Mouse (Mus musculus) adrenal gland, postnatal 4 days (tissue): ENCODE results near the gene Krt8. TPM values are rescaled to one million over a fixed set of nuclear protein-coding genes. Genes with fewer than 3 reads are reported as not detected.

Experiments used
- DNase-seq, 2 experiments: peaks; one replicate each; pipeline ENCODE4 v3.0.0; 2021 to 2022; ENCODE audit warnings: low spot score in 2 of 2, mixed read lengths in 2 of 2
- total RNA-seq, 2 experiments: library from RNA; stranded (reverse); gene quantifications; 2 replicates each; pipeline ENCODE4 v1.2.3; 2021

Krt8 gene
- total RNA-seq, 2 experiments from 2014 or later: 18.8 TPM

DNA sequence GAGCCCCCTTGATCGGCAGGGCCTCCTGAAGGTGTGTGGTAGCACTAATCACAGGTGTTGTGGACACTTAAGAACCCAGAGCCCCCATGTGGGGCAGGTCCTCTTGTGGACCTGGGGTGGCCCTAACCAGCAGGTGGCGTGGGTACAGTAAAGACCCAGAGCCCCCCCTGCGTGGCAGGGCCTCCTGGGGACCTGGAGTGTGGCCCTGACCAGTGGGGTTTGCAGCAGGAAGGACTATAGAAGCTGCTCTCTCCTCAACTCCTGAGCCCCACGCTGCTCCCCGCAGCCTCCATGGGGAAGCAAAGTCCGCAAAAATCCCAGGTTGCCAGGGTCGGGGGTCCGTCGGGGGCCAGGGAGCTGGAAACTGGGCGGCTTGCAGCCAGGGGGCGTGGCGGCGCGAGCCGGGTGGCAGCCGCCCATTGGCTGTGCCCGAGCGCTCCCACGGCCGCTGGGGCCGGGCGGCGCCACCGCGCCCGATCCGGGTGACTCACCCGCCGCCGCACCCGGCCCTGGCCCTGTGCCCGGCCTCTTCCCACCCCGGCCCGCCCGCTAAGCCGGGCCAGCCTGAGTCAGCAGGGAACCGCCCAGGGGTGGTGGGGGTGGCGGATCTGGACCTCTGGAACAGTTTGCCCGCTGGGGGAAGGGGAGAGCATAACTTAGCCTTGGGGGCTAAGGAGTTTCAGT lies 27.1 kb downstream of the Krt8 start:
- peak; percentile 84 to 89 for DNase-seq

DNA sequence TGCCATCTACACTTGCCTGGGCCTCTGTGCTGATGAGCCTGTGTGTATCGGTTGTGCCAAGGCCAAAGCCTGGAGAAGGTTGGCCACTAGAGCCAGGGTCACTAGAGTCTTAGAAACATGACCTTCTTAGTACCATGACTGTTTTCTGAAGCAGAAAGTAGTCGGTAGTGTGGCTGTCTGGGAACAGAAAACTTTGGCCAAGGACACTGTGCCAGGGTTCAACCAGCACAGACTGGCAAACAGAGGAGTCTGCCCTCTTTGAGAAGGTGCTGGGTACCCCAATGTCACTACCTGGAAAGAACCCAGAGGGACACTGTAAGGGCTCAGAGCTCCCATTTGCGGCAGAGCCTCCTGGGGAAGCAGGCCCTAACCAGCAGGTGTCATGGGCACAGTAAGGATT lies 27.6 kb downstream of the Krt8 start:
- DNase-seq: no peak

DNA sequence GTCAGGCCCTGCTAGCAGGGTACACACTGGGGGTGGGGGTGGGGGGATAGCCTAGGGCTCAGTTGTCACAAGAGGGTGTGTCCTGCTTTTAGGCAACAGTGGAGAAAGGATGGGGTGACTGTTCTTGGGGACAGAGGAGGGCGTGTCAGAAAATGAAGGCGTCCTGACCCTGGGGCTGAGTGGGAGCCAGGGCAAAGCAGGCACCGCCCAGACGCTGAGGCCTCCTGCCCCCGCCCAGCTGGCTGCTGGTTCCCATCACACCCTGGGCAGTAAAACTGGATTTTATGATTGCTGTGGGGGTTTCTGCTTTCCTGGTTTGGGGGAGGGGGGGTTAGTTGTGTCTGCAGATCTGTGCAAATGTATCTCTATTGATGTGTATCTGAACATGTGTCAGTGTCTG lies 28.3 kb downstream of the Krt8 start:
- DNase-seq: no peak

DNA sequence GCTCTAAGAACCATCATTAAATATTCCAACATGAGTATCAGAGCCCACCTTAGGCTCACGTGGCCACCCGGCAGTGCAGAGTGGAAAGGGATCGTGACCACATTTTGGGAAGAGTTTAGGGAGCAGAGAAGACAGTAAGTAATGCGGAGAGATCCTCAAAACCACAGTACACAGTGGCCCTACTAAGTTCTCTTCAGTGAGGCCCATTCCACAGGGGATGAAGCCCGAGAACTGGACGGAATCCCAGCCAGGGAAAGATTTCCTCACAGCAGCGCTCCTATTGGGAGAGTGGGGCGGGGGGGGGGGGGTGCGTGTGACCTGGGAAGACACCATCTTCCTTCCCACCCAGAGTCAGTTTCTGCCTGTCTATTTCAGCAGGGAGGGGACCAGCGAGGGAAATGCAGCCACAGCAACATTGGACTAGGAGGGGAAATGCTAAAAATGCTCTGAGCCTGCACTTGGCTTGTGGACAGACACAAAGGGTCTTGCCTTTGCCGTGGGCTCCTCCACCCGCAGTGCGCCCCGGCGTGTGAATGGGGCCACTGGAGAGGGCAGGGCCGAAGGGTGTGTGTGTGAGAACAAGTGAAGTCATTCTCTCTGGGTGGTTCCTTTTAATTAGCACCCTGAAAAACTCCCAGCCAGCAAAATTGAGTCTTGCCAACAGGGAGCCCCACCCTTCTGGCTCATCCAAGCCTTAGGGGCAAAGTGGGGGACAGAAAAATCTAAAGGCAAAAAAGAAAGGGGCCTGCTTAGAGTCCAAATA lies 30.0 kb downstream of the Krt8 start:
- DNase-seq: no peak

DNA sequence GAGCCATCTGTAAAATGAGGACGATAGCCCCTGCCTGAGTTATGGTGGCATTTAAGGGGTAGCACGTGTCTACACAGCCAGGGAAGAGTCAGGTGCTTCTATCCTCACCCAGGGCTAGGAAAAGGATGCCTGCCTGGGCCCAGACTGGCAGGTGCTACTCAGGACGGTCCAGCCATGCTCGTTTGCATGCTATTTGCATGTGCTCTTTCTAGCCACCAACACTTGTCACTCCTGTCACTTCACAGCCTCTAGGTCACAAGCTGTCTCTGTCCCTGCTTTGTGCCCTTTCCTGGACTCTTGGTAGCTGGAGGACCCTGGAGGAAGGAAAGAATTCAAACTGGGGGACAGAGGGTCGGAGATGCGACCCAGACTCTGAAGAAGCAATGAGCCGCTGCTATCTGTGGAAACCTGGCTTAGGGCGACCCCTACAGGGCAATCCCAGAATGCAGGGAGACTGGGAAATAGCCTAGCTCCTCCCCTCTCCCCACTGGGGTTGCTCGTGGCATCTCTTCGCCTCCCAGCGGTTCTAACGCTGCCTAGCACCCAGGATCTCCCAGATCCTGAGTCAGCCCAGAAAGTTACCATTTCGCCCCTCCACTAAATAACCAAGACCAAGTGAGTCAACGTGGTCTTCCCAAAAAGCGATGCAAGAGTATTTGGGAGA lies 30.7 kb downstream of the Krt8 start:
- DNase-seq: peak; percentile 94

DNA sequence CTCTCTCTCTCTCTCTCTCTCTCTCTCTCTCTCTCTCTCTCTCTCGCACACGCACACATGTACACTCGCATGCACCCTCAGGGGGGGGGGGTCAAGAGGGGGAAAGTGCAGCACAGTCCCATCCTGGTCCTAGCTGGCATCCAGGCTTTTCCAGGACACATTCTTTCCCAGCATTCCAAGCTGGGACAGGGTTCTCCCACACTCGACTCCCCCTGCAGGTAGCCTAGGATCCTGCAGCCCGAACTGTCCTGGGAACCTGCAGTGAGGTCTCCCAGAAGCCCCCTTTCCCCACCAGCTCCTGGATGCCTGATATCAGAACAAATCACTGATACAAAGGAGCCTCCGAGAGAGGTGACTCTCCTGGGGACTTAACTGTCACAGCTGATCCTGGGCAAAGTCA lies 33.7 kb downstream of the Krt8 start:
- no peak for DNase-seq

DNA sequence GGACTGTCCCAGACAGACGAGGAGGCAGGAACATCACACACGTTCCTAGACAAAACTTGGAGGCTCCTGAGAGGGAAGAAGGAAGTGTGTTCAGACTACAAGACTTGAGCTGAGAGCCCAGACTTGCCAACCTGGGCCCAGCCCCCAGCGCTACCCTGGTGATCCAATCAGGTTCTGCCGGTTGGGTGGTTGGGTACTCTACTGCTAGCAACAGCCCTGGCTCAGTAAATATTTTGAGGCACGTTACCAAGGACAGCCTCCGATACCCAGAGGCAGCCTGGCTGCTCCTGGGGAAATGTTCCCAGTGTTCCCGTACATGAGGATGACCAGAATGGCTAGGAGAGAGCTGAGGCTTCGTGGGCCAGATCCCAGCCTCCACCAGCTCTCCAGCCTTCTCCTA lies 37.5 kb downstream of the Krt8 start:
- DNase-seq: no peak

DNA sequence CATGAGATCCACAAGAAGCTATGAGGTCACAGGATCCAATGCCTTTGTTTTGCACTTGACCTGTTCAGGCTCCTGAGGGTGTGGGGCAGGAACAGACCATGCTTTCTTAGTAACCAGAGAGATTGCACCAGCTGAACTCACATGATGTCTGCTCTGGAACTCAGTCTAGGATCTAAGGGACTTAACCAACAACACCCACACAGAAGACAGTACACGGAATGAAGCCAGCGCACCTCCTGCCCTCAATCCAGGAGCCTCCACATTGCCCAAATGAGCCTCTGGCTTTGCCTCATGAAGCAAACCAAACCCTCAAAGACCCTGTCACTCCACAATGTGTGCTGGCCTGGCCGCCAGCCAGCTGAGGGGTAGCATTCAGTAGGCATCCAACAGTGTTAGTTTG lies 45.4 kb downstream of the Krt8 start:
- no peak for DNase-seq

DNA sequence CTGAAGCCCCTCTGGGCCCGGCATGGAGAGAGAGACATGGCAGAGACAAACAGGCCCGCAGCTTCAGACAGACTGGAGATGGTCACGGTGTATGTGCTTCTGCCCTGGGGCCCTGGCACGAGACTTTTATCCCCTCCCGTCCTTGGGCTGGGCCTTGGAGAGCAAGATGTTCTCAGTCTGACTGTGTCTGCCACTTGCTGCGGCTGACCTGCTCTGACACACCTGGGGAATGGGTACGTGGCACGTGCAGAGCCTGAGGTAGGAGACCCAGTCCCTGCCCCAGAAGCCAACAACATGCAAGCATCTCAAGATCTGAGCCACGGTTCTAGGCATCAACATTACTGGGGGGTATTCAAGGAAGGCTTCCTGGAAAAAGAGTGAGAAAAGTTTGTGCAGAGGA lies 50.1 kb downstream of the Krt8 start, which contains the start of gene Krt78:
Krt78 (minus strand) TSS at position 101 of the 400 bp plus-strand sequence.
- DNase-seq: no peak

DNA sequence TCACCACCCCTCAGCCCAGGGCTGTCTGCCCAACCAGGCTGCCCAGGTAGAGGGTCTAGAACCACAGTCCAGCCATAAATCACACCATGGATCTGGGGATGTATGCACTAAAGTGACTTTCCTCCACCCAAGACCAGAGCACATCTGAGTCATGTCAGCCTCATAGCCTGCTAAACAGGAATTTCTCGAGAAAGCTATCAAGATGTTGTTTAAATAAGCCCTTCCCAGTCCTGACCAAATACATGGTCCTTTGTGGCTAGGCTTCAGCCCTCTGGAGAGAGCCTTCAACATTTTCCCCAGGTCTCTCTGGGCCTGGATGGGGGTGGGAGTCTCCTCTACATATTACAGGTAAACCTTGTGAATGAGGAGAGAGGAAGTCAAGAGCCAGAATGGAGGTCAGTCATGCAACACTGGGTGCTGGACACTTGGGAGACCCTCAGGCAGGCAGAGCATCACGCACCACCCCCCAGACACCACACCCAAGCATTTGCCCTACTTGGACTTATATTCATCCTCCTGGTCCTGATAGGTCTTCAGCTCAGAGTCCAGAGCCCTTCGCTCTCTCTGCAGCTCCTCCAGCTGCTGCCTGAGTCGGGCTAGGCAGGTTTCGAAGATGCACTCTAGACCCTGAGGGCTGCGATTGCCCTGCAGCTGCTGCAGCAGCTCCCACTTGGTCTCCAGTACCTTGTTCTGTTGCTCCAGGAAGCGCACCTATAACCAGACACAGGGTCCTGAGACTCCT lies 51.4 kb downstream of the Krt8 start:
- DNase-seq: no peak

Other genes with a start within 250 kb of the Krt8 start
- gene Krt72, start 218.0 kb downstream of the Krt8 start, total RNA-seq: not detected
- not detected for gene Krt73, start 202.1 kb downstream of the Krt8 start, total RNA-seq
- gene Krt2, start 186.3 kb downstream of the Krt8 start, total RNA-seq: not detected
- gene Krt1, start 153.7 kb downstream of the Krt8 start, total RNA-seq: under 1 TPM; 0.39 to 0.45 TPM
- not detected for gene Krt77, start 134.8 kb downstream of the Krt8 start, total RNA-seq
- not detected for gene Krt76, start 111.6 kb downstream of the Krt8 start, total RNA-seq
- gene Krt4, start 79.7 kb downstream of the Krt8 start, total RNA-seq: not detected
- 1 to 10 TPM; 1.2 to 1.4 TPM for gene Krt79, start 64.2 kb downstream of the Krt8 start, total RNA-seq
- gene Krt78, start 50.2 kb downstream of the Krt8 start, total RNA-seq: not detected
- gene Krt18, start 23.7 kb upstream of the Krt8 start, total RNA-seq: 10 to 100 TPM; 17.3 to 22.9 TPM
- 100 to 1,000 TPM; 352 to 356 TPM for gene Eif4b, start 69.3 kb upstream of the Krt8 start, total RNA-seq
- gene Tns2, start 95.9 kb upstream of the Krt8 start, total RNA-seq: 10 to 100 TPM; 60.9 to 63.6 TPM
- 10 to 100 TPM; 32.5 to 35.9 TPM for gene Spryd3, start 131.8 kb upstream of the Krt8 start, total RNA-seq
- gene Igfbp6, start 139.9 kb upstream of the Krt8 start, total RNA-seq: 10 to 100 TPM; 33.9 to 34.4 TPM
- gene Soat2, start 146.0 kb upstream of the Krt8 start, total RNA-seq: 1 to 10 TPM in 1 of 2 experiments, under 1 TPM in 1; 0.78 to 3.8 TPM
- gene Zfp740, start 198.8 kb upstream of the Krt8 start, total RNA-seq: 100 to 1,000 TPM; 131 to 134 TPM
- gene Csad, start 200.2 kb upstream of the Krt8 start, total RNA-seq: 100 to 1,000 TPM in 1 of 2 experiments, 10 to 100 TPM in 1; 90.0 to 106 TPM
- 1 to 10 TPM; 1.1 to 3.6 TPM for gene Itgb7, start 227.5 kb upstream of the Krt8 start, total RNA-seq